Mouse (Mus musculus): ENCODE data around the gene Vpreb3. TPM values are rescaled to one million over a fixed set of nuclear protein-coding genes. Genes with fewer than 3 reads are reported as not detected.
"Not testable (repeated sequence)": the region's sequence is repeated elsewhere in the genome, so short reads cannot be mapped to it uniquely, and the experiment has no call there.

Gene Vpreb3
- total RNA-seq, 2 experiments from 2014 or later, result 0.53 TPM; not detected in 1

DNA sequence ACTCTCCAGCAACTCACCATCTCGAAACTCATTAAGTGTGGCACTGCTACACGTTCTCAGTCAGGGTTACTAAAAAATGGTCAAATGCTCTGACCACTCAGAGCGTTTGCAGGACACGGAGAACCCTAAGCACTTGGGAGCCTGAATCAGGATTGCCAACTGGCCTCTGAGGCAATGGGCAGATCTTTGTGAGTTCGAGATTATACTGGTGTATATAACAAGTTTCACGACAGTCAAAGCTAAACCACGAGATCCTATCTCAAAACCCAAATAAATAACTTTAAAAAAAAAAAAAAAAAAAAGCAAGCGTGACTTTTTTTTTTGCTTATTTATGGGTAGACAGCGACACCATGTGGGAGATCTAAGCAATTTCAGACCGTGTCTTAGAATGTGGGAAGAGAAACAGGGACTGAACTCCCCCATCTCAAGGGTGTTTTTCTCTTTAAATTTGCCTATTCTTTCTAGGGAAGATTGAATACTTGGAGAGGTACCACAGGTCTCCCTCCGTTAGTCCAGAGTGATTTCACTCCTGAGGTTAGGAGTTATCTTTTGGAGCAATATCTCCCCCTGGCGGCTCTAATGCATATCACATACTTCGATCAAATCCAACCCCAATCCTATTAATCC lies 8.7 kb downstream of the Vpreb3 start:
- intact Hi-C loops (cut with DNase I), result loop anchor here (1.0 to 5.0 kb wide), 4 partner anchors 54 to 364 kb away; partner anchors contain the start of gene Ggt5
- DNase-seq, result peak; percentile 52 to 78

DNA sequence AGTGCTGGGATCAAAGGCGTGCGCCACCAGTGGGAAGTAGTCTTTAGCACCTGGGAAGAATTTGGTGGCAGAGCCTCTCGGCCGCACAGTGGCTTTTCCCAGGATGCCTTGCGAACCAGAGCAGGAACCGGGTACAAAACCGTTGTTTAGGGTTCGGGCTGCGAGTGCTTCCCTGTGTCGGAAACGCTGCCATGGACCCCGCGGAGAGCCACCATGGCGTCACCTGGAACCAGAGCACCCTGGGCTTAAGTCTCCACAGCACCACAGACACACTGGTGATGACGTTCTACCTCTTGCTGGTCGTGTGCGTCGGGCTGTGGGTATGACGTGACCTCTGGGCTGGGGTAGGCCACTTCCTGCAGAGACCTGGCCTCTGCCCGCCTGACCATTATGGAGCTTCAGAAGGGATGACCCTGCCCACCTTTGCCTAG lies 11.5 kb downstream of the Vpreb3 start, which contains the start of gene Gm5134:
Gene Gm5134, plus strand, starts transcription at position 134 of the 431 bp plus-strand sequence.
- intact Hi-C loops (cut with DNase I), result loop anchor here (5.0 kb wide), 1 partner anchor 367 kb away; the partner anchor contains the start of gene Ggt5
- DNase-seq, result no peak

DNA sequence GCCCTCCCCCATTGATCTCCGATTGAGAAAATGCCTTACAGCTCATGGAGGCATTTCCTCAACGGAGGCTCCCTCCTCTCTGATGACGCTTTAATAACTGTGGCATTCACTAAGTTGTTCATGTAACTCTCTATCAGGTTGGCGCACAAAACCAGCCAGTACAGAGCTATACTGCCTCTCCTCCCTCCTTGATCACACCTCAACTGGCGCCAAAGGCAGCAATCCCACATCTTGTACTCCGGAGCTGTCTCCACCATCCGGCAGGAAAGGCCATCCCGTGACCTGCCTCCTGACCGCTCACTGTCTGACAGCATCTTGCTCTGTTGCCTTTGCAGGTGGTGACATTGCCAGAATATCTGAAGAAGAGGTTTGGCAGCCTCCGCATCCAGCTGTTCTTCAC lies 31.0 kb downstream of the Vpreb3 start:
- intact Hi-C loops (cut with DNase I), result loop anchor here (2.0 kb wide), 1 partner anchor 229 kb away; no protein-coding TSS in a partner anchor

DNA sequence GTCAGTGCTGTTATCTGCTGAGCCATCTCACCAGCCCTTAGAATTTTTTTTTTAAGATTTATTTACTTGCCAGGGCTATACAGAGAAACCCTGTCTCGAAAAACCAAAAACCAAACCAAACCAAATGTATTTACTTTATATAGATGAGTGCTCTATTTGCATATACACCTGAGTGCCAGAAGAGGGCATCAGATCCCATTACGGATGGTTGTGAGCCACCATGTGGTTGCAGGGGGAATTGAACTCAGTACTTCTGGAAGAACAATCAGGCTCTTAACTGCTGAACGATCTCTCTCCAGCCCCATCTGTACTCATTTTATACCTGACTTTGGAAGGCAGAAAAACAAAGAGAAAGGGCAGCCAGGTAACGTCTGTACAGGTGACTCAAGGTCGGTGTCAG lies 32.4 kb downstream of the Vpreb3 start:
- DNase-seq, result peak in 1 of 2 experiments; percentile 17
- intact Hi-C loops (cut with DNase I), result no loop called here

More for the DNA sequence above, 31.0 kb downstream of the Vpreb3 start:
- no peak for DNase-seq

DNA sequence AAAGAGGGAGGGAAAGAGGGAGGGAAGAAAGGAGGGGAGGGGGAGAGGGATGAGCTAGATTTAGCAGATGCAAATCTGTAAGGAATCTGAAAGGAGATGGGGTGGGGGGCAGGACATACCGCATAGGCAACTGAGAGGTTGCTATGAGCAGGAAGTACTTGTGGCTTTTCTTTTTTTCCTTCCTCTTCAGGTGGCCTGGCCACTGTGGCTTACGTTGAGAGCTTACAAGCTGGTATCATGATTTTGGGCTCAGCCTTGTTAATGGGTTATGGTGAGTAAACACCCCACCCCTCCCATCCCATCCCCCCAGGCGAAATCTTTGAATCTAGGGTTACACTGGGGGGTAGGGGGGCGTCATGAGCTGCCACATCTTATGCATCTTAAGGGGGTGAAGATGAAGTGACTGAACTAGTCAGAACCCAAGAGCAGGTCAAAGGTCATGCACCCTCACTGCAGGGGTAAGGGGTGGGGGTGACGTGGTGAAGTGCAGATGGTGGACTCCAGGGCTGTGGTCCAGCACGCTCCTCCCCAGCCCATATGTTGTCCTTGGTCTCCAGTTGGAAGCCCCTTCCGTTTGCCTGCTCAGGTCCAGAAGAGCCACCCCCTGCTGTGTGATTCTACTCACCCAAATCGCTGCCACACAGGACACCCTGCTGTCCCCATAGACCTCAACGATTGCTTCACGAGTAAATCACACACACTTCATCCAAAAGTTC lies 35.4 kb downstream of the Vpreb3 start:
- intact Hi-C loops (cut with DNase I), result no loop called here
- no peak for DNase-seq

DNA sequence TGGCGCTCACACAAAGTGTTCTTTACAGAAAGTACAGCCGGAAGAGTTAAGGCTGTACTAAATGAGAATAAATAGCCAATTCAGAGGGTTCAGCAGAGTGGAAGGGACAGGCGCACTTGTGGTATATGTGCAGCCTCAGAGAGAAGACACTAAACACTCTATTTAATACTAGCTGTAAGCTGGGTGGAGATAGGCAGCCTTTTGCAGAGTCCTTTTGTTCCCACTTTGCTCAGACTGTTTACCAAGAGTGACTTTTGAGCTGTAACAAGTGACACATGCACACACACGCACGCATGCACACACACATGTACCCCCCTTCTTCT lies 35.9 kb downstream of the Vpreb3 start:
- DNase-seq, result no peak
- intact Hi-C loops (cut with DNase I), result no loop called here

DNA sequence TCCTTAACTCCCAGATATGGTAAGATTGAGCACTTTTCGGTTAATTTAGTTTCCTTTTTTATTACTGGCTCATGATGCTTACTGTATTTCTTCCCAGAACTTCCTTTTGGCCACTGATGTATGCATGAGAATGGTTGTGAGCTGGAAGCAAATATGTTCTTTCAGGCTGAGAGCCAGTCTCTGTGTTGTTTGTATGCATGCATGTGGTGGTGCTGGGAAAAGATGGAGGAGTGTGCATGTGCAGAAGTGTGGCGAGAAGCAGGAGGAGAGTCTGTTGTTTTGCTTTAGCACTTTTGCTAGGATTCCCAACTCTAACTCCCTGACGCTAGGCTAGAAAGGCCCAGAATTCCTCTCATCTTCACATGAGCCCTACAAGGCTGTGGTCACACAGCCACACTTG lies 36.6 kb downstream of the Vpreb3 start:
- DNase-seq, result no peak
- intact Hi-C loops (cut with DNase I), result no loop called here

DNA sequence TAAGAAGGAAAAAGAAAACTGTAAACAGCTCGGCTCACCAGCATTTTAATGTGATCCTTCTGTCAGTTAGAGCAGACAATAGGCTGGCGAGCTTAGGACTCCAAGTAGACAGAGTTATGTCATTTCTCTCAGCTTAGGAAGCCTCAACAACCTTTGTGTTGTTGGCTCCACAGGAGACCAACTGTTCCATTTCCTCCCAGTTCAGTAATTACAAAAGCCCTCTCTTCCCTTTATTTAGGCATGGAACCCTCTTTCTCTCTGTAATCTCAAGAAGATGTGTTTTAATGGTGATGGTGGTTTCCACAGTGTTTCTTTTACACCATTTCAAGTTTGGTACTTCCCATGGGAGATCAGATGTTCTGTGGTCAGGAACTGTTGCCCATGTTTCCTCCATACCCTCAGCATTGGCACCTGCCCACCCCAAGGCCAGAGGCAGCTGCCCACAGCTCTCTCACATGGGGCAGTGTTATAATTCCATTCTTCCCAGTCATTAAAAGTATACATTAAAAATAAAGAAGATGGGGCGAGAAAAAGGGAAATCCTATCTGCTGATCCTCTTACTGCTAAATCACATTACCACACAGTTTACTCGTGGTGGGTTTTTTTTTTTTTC lies 47.7 kb downstream of the Vpreb3 start:
- no peak for DNase-seq
- intact Hi-C loops (cut with DNase I), result no loop called here

DNA sequence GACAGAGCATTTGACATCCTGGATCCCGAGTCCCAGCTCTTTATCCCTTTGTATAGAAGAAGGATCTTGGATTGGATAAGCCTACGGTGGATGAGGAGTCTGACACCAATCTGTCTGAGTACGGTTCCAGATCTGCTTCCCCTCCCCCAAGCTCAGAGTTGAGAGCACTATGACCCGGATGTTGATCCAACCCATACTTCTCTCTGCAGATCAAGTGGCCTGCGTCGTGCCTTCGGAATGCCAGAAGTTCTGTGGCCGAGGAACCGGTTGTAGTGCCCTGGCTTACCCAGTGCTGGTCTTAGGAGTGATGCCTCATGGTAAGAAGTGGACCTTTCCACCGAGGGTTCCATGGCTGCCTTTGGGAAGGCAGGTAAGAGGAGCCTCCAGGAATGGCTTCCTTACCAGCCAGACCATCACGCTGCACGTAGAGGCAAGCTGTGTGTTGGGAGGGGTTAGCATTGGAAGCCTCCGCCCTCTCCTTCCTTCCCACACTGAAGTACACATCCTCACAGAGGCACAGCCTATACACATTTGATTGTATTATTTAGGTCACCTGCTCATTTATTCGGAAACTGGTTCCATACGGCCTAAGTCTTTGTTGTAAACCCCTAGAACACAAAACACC lies 50.9 kb downstream of the Vpreb3 start:
- intact Hi-C loops (cut with DNase I), result no loop called here
- no peak for DNase-seq

DNA sequence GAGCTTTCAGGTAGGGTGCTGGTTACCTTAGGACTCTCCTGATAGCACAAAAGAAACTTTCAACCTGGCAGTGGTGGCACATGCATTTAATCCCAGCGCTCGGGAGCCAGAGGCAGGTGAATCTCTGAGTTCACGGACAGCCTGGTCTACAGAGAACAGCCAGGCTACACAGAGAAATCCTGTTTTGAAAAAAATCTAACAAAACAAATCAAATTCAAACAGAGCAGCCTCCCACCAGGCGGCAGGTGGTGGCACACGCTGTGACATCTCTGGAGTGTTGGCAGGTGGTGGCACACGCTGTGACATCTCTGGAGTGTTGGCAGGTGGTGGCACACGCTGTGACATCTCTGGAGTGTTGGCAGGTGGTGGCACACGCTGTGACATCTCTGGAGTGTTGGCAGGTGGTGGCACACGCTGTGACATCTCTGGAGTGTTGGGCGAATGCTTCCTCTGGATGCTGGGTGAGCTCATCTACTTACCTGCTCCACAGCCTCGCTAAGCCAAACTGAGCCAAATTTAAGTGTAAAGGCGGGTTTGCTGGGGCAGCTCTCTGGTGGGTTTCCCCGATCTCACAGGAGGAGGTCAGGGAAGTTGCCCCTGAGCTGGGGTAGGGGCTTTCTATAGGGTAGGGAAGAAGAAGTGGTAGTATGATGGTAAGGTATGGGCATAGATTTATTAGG lies 51.8 kb downstream of the Vpreb3 start:
- DNase-seq; intact Hi-C loops (cut with DNase I): not testable (repeated sequence)

DNA sequence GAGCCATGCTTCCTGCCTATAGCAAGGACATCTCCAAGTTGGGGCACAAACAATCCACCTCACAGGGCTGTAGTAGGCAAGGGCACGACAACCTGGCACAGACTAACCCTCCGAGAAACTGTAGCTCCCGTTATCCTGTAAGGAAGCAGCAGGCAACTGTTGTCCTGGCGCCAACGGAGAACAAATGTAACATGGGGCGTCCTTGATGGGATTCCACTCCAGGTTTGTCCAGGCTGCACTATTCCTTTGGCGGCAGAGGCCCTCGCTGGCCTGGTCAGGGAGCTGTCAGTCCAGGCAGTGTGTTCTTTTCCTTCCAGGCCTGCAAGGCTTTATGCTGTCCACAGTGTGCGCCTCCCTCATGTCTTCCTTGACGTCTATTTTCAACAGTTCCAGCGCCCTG lies 52.6 kb downstream of the Vpreb3 start:
- intact Hi-C loops (cut with DNase I), result no loop called here
- DNase-seq, result no peak

DNA sequence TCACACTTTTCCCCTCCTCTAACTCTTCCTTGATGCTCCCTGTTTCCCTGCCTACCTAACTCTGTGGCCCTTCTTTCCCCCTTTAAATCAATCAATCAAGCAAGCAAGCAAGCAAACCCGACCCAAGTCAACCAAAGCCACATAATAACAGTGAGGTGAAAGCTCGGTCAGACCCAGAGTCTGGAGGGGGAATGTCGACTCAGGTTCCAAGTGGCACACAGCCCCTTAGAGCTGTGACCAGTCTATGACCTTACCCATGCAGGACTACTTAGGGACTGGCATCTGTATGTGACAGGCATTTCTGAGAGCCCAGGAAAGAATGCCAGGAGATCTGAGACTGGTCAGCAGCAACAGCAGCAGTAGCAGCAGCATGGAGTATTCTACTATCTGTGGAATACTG lies 53.5 kb downstream of the Vpreb3 start:
- no peak for DNase-seq
- intact Hi-C loops (cut with DNase I), result no loop called here

Other genes starting within 250 kb of the Vpreb3 start
- 10 to 100 TPM; 26.0 to 33.6 TPM for gene Cabin1, start 178.7 kb upstream of the Vpreb3 start, total RNA-seq (2021)
- gene Ddt, start 169.6 kb upstream of the Vpreb3 start, total RNA-seq (2021), result 10 to 100 TPM; 29.6 to 49.2 TPM
- gene Gm20441, start 162.1 kb upstream of the Vpreb3 start, total RNA-seq (2021), result not detected
- gene Gstt3, start 161.6 kb upstream of the Vpreb3 start, total RNA-seq (2021), result 1 to 10 TPM; 1.9 to 3.0 TPM
- 1 to 10 TPM; 5.9 to 7.9 TPM for gene Gstt1, start 144.5 kb upstream of the Vpreb3 start, total RNA-seq (2021)
- not detected for gene Gstt4, start 120.5 kb upstream of the Vpreb3 start, total RNA-seq (2021)
- gene Gstt2, start 105.6 kb upstream of the Vpreb3 start, total RNA-seq (2021), result 10 to 100 TPM; 10.1 to 12.7 TPM
- 100 to 1,000 TPM; 321 to 324 TPM for gene Mif, start 82.8 kb upstream of the Vpreb3 start, total RNA-seq (2021)
- gene Derl3, start 49.6 kb upstream of the Vpreb3 start, total RNA-seq (2021), result under 1 TPM in 1 of 2 experiments, not detected in 1; 0.48 TPM
- 10 to 100 TPM; 41.3 to 44.8 TPM for gene Smarcb1, start 21.4 kb upstream of the Vpreb3 start, total RNA-seq (2021)
- 1,000 to 10,000 TPM; 1,157 to 1,242 TPM for gene Chchd10, start 9.9 kb upstream of the Vpreb3 start, total RNA-seq (2021)
- gene Mmp11, start 6.6 kb upstream of the Vpreb3 start, total RNA-seq (2021), result 1 to 10 TPM; 8.6 to 9.9 TPM
- not detected for gene Gm867, start 2.4 kb upstream of the Vpreb3 start, total RNA-seq (2021)
- not detected for gene Gm5134, start 11.5 kb downstream of the Vpreb3 start, total RNA-seq (2021)
- gene Zfp280b, start 89.6 kb downstream of the Vpreb3 start, total RNA-seq (2021), result 1 to 10 TPM; 9.8 to 9.9 TPM
- not detected for gene Slc5a4b, start 167.9 kb downstream of the Vpreb3 start, total RNA-seq (2021)
- gene Slc5a4a, start 204.4 kb downstream of the Vpreb3 start, total RNA-seq (2021), result not detected

Data from heart, postnatal 10 days (tissue).